Mouse (Mus musculus) lung, postnatal 0 days (tissue): ENCODE results near the gene Rad50.

Source experiments
- CTCF ChIP-seq: IDR thresholded peaks from 2 replicates; pipeline ENCODE4 v1.5.1; 2016; ENCODE audit warnings: antibody characterized with exemption, mild to moderate bottlenecking
- EP300 ChIP-seq: IDR thresholded peaks from 2 replicates; pipeline ENCODE4 v1.6.1; 2016; ENCODE audit warnings: antibody characterized with exemption, mild to moderate bottlenecking, control low read depth

DNA sequence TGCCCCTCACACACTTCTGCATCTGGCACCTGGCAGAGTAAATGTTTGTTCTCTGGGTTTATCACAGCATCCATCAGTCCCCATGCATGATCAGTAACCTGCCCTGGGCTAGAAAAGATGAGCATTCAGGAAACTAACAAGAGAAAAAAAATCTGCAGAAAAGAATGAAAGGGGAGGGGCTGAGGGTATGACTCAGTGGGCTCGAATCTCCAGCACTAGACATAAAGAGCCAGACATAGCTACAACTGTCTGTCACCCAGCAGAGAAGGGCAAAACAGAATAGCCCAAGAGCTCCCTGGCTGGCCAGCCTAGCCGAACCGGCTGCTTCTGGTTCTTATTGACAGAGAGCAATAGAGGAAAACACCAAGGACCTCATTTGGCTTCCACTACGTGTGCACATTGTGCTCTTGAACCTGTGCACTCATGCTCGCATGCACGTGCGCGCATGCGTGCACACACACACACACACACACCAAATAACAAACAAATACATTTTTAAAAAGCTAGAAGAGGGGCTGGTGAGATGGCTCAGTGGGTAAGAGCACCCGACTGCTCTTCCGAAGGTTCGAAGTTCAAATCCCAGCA is 48.0 kb upstream of the Rad50 start:
- TF ChIP-seq CTCF (no peak), EP300 (no peak)
